Mouse (Mus musculus): ENCODE data around the gene Pglyrp1. TPM values are rescaled to one million over a fixed set of nuclear protein-coding genes. Genes with fewer than 3 reads are reported as not detected.

Gene Pglyrp1
- polyA plus RNA-seq, 1 experiment from 2014 or later, result 2.8 TPM

GRCm38 (mm10) chr7:18841174-18841567, 30.0 kb upstream of the Pglyrp1 start:
- ATAC-seq (ENCODE audit: low FRiP score) (0 out of 2 replicates have a peak, but pooled peaks have one; percentile 30), DNase-seq (ENCODE audit: low spot score) (no peak)
- H3K9ac ChIP-seq (ENCODE audit: low read depth, low read length), result no peak overlapping the region
- no peaks in the 10 kb centered on the region for H3K9me3 ChIP-seq (ENCODE audit: control insufficient read depth, low read length)
- H3K36me3 ChIP-seq (ENCODE audit: control insufficient read depth, insufficient read depth, low read length), result no peaks in the 10 kb centered on the region
- no peak overlapping the region; the same call in 1 of the 2 replicates for H3K4me2 ChIP-seq (replicated peaks; ENCODE audit: low read depth, low read length)
- H3K4me3 ChIP-seq (ENCODE audit: low read depth, low read length), result no peak overlapping the region
- no peaks in the 10 kb centered on the region for H3K27me3 ChIP-seq (ENCODE audit: control insufficient read depth, insufficient read depth, low read length)
- WGBS, result 62% methylated on average over 1 of the region's 1 CpGs
- no peak overlapping the region for H3K27ac ChIP-seq (ENCODE audit: low read depth, low read length)
- H3K4me1 ChIP-seq (replicated peaks; ENCODE audit: control insufficient read depth, insufficient read depth, low read length), result no peaks in the 10 kb centered on the region

DNA sequence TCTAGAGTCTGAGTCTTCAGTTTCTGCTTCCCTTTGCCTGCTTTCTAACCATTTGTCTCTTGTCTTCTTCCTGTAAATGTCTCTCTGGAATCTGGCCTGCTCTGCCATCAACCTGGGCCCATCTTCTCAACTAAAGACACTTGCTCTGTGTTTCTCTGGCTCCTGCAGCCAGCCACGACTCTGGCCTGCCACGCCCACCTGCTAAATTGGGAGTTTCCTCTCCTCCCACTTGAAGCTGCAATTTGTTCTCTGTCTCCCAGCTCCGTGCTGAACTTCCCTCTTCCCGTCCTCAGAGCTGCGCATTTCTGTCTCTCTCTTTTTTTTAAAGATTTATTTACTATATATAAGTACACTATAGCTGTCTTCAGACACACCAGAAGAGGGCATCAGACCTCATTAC, 26.3 kb upstream of the Pglyrp1 start:
- Histone ChIP-seq H3K4me3 (ENCODE audit: low read depth, low read length) (no peak overlapping the region), H3K9me3 (ENCODE audit: control insufficient read depth, low read length) (no peaks in the 10 kb centered on the region), H3K36me3 (ENCODE audit: control insufficient read depth, insufficient read depth, low read length) (no peaks in the 10 kb centered on the region), H3K4me1 (replicated peaks; ENCODE audit: control insufficient read depth, insufficient read depth, low read length) (no peaks in the 10 kb centered on the region), H3K4me2 (replicated peaks; ENCODE audit: low read depth, low read length) (no peak overlapping the region), H3K9ac (ENCODE audit: low read depth, low read length) (no peak overlapping the region), H3K27ac (ENCODE audit: low read depth, low read length) (no peak overlapping the region), H3K27me3 (ENCODE audit: control insufficient read depth, insufficient read depth, low read length) (no peaks in the 10 kb centered on the region)
- ATAC-seq (ENCODE audit: low FRiP score) (no peak), DNase-seq (ENCODE audit: low spot score) (no peak)
- WGBS, result 54% methylated on average over 5 of the region's 5 CpGs

GRCm38 (mm10) chr7:18848395-18848794, 22.7 kb upstream of the Pglyrp1 start:
- H3K9me3 ChIP-seq (ENCODE audit: control insufficient read depth, low read length), result no peaks in the 10 kb centered on the region
- no peaks in the 10 kb centered on the region for H3K4me1 ChIP-seq (replicated peaks; ENCODE audit: control insufficient read depth, insufficient read depth, low read length)
- WGBS, result 94% methylated on average over 1 of the region's 1 CpGs
- no peak overlapping the region for H3K27ac ChIP-seq (ENCODE audit: low read depth, low read length)
- H3K4me3 ChIP-seq (ENCODE audit: low read depth, low read length), result no peak overlapping the region
- no peak for DNase-seq (ENCODE audit: low spot score)
- no peaks in the 10 kb centered on the region for H3K27me3 ChIP-seq (ENCODE audit: control insufficient read depth, insufficient read depth, low read length)
- H3K4me2 ChIP-seq (replicated peaks; ENCODE audit: low read depth, low read length), result no peak overlapping the region
- no peak for ATAC-seq (ENCODE audit: low FRiP score)
- no peak overlapping the region for H3K9ac ChIP-seq (ENCODE audit: low read depth, low read length)
- no peaks in the 10 kb centered on the region for H3K36me3 ChIP-seq (ENCODE audit: control insufficient read depth, insufficient read depth, low read length)

DNA sequence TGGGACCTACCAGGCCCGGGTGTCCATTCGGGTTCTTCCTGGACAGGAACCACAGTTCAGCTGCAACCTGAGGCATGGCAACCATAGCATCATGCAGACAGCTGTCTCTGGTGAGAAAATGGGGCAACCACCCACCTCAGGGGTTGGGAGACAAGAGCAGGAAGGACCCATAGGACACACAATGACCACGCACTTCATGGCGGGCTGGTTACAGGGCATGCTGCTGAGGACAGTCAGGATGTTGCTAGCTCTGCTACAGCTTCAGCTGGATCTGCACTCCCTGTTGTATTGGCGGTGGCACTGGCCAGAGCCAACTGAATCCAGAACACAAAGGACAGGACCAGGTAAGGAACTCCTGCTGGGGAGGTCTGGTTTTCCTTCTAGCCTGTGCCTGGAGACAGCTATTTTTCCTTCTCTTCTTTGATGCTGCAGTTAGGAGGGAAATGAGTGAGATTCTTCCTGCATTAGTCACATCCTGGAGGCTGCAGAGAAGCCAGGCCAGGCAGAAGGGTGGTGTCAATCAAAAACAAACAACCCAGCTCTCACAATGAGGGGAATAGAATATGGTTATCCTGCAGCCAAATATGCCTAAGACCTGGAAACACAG, 12.7 kb upstream of the Pglyrp1 start:
- Histone ChIP-seq H3K9ac (ENCODE audit: low read depth, low read length) (no peak overlapping the region), H3K36me3 (ENCODE audit: control insufficient read depth, insufficient read depth, low read length) (no peaks in the 10 kb centered on the region), H3K27me3 (ENCODE audit: control insufficient read depth, insufficient read depth, low read length) (no peaks in the 10 kb centered on the region), H3K9me3 (ENCODE audit: control insufficient read depth, low read length) (no peaks in the 10 kb centered on the region), H3K27ac (ENCODE audit: low read depth, low read length) (peak overlapping the region; percentile 24; the same call in 1 of the 2 replicates), H3K4me1 (replicated peaks; ENCODE audit: control insufficient read depth, insufficient read depth, low read length) (no peaks in the 10 kb centered on the region), H3K4me3 (ENCODE audit: low read depth, low read length) (no peak overlapping the region), H3K4me2 (replicated peaks; ENCODE audit: low read depth, low read length) (no peak overlapping the region)
- 76% methylated on average over 5 of the region's 5 CpGs for WGBS
- ATAC-seq (ENCODE audit: low FRiP score), result no peak
- no peak for DNase-seq (ENCODE audit: low spot score)

- Histone ChIP-seq H3K9me3 (ENCODE audit: control insufficient read depth, low read length) (no peaks in the 10 kb centered on the region), H3K9ac (ENCODE audit: low read depth, low read length) (no peak overlapping the region), H3K4me3 (ENCODE audit: low read depth, low read length) (no peak overlapping the region), H3K27me3 (ENCODE audit: control insufficient read depth, insufficient read depth, low read length) (no peaks in the 10 kb centered on the region), H3K36me3 (ENCODE audit: control insufficient read depth, insufficient read depth, low read length) (no peaks in the 10 kb centered on the region), H3K27ac (ENCODE audit: low read depth, low read length) (no peak overlapping the region), H3K4me1 (replicated peaks; ENCODE audit: control insufficient read depth, insufficient read depth, low read length) (no peaks in the 10 kb centered on the region), H3K4me2 (replicated peaks; ENCODE audit: low read depth, low read length) (no peak overlapping the region)
- DNase-seq (ENCODE audit: low spot score) (no peak), ATAC-seq (ENCODE audit: low FRiP score) (no peak)
- 89% methylated on average over 6 of the region's 6 CpGs for WGBS
These were observed 8.3 kb upstream of the Pglyrp1 start for GRCm38 (mm10) chr7:18862801-18863200.

DNA sequence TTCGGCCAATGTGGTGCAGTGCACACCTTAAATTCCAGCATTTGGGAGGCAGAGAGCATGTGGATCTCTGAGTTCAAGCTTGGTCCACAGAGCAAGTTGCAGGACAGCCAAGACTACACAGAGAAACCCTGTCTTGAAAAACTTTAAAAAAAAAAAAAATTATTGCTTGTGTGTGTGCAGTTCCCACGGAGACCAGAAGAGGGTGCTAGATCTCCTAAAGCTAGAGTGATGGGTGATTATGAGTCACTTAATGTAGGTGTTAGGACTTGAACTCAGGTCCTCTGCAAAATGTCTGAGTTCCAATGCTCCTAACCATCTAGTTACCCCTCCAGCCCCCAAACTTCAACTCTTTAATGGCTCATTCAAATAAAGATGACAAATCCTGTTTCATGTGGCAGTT, 2.6 kb upstream of the Pglyrp1 start:
- Histone ChIP-seq H3K9ac (ENCODE audit: low read depth, low read length) (no peak overlapping the region), H3K27ac (ENCODE audit: low read depth, low read length) (no peak overlapping the region), H3K36me3 (ENCODE audit: control insufficient read depth, insufficient read depth, low read length) (no peaks in the 10 kb centered on the region), H3K4me3 (ENCODE audit: low read depth, low read length) (no peak overlapping the region), H3K4me2 (replicated peaks; ENCODE audit: low read depth, low read length) (no peak overlapping the region), H3K27me3 (ENCODE audit: control insufficient read depth, insufficient read depth, low read length) (no peaks in the 10 kb centered on the region), H3K4me1 (replicated peaks; ENCODE audit: control insufficient read depth, insufficient read depth, low read length) (no peaks in the 10 kb centered on the region), H3K9me3 (ENCODE audit: control insufficient read depth, low read length) (no peaks in the 10 kb centered on the region)
- DNase-seq (ENCODE audit: low spot score), result no peak
- ATAC-seq (ENCODE audit: low FRiP score), result no peak
- WGBS, result 92% methylated on average over 2 of the region's 2 CpGs

DNA sequence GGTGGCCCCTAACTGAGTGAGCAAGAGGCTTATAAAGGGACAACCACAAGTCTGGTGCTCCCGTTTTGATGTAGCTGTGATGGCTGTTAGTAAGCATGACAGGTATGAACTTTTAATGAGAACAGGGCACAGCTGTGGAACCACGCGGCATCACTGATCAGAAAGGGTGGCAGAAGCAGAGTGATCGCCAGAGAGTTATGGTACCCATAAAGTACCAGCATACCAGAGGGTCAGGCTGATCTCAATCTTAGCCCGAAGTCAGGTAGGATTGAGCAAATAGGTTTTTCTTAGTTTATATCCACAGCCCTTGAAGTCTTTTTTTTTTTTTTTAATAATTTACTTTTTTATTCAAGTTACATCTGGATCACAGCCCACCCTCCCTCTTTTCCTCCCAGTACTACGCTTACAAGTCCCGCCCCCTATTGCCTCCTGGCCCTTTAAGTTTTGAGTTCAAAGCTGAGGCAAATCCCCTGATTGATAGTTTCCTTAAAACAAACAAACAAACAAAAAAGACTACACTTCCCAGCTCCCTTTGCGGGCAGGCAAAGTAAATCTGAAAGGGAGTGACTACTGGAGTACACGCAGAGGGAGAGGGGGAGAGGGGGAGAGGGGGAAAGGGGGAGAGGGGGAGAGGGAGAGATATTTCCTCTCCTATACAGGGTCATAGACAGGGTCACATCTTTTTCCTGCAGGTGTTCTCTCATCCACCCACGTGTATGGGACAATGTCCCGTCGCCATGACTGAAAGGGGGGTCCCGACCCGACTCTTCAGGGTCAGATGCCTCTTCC, 1.1 kb downstream of the Pglyrp1 start:
- ATAC-seq (ENCODE audit: low FRiP score), result peak; percentile 74
- H3K9me3 ChIP-seq (ENCODE audit: control insufficient read depth, low read length), result no peaks in the 10 kb centered on the region
- H3K4me2 ChIP-seq (replicated peaks; ENCODE audit: low read depth, low read length), result peak overlapping the region; percentile 47
- H3K36me3 ChIP-seq (ENCODE audit: control insufficient read depth, insufficient read depth, low read length), result no peaks in the 10 kb centered on the region
- peak; percentile 37 for DNase-seq (ENCODE audit: low spot score)
- H3K27me3 ChIP-seq (ENCODE audit: control insufficient read depth, insufficient read depth, low read length), result no peaks in the 10 kb centered on the region
- peak overlapping the region; percentile 29; the same call in 1 of the 2 replicates for H3K9ac ChIP-seq (ENCODE audit: low read depth, low read length)
- H3K4me1 ChIP-seq (replicated peaks; ENCODE audit: control insufficient read depth, insufficient read depth, low read length), result no peaks in the 10 kb centered on the region
- WGBS, result 31% methylated on average over 13 of the region's 14 CpGs
- peak overlapping the region; percentile 28 for H3K4me3 ChIP-seq (ENCODE audit: low read depth, low read length)
- no peak overlapping the region for H3K27ac ChIP-seq (ENCODE audit: low read depth, low read length)

DNA sequence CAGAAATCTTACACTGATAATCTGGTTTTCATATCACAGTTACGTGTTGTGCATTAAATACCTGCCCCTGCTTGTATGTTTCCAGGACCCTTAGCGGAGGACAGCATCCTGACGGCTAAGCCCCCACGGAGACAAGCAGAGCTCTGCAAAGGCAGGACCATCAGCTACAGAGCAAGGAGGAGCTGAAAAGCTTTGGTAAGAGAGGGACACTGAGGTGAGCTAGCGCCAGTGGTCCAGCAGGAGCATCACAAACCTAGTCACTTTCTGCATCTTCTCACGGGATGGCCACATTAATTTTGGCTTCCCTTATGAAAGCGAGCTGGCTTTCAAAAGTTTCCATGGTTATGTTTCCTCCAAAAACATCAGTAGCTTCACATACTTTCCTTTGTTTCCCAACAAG, 1.7 kb downstream of the Pglyrp1 start:
- peak overlapping the region; percentile 28 for H3K4me3 ChIP-seq (ENCODE audit: low read depth, low read length)
- ATAC-seq (ENCODE audit: low FRiP score) (peak; percentile 68), DNase-seq (ENCODE audit: low spot score) (peak; percentile 44)
- no peaks in the 10 kb centered on the region for H3K36me3 ChIP-seq (ENCODE audit: control insufficient read depth, insufficient read depth, low read length)
- H3K4me2 ChIP-seq (replicated peaks; ENCODE audit: low read depth, low read length), result peak overlapping the region; percentile 47
- 3% methylated on average over 7 of the region's 7 CpGs for WGBS
- peak overlapping the region; percentile 29; the same call in 1 of the 2 replicates for H3K9ac ChIP-seq (ENCODE audit: low read depth, low read length)
- no peaks in the 10 kb centered on the region for H3K27me3 ChIP-seq (ENCODE audit: control insufficient read depth, insufficient read depth, low read length)
- no peaks in the 10 kb centered on the region for H3K4me1 ChIP-seq (replicated peaks; ENCODE audit: control insufficient read depth, insufficient read depth, low read length)
- H3K9me3 ChIP-seq (ENCODE audit: control insufficient read depth, low read length), result no peaks in the 10 kb centered on the region
- H3K27ac ChIP-seq (ENCODE audit: low read depth, low read length), result no peak overlapping the region

- Histone ChIP-seq H3K4me3 (ENCODE audit: low read depth, low read length) (peak overlapping the region; percentile 28), H3K27ac (ENCODE audit: low read depth, low read length) (no peak overlapping the region), H3K36me3 (ENCODE audit: control insufficient read depth, insufficient read depth, low read length) (no peaks in the 10 kb centered on the region), H3K4me2 (replicated peaks; ENCODE audit: low read depth, low read length) (peak overlapping the region; percentile 47), H3K9me3 (ENCODE audit: control insufficient read depth, low read length) (no peaks in the 10 kb centered on the region), H3K9ac (ENCODE audit: low read depth, low read length) (peak overlapping the region; percentile 29; the same call in 1 of the 2 replicates), H3K27me3 (ENCODE audit: control insufficient read depth, insufficient read depth, low read length) (no peaks in the 10 kb centered on the region), H3K4me1 (replicated peaks; ENCODE audit: control insufficient read depth, insufficient read depth, low read length) (no peaks in the 10 kb centered on the region)
- peak; percentile 92 for DNase-seq (ENCODE audit: low spot score)
- under 1% methylated on average over 10 of the region's 10 CpGs for WGBS
- peak; percentile 87 for ATAC-seq (ENCODE audit: low FRiP score)
These were observed 2.1 kb downstream of the Pglyrp1 start for GRCm38 (mm10) chr7:18873253-18873652.
